Mouse (Mus musculus) testis, adult 2 months (tissue): ENCODE measurements around the gene Me3. TPM values are rescaled to one million over a fixed set of nuclear protein-coding genes. Genes with fewer than 3 reads are reported as not detected.

Experiments used
- H3K27ac ChIP-seq: fragments of 200-500 bp; 2 replicates; pipeline ENCODE4 v1.5.1; 2012; ENCODE audit warnings: low read depth, low read length; ENCODE audit not compliant: control insufficient read depth, insufficient read depth
- H3K27me3 ChIP-seq: fragments of 200-500 bp; 2 replicates; pipeline ENCODE4 v1.6.1; 2012; ENCODE audit warnings: mild to moderate bottlenecking, low read length, moderate library complexity; ENCODE audit not compliant: control insufficient read depth, insufficient read depth
- H3K36me3 ChIP-seq: fragments of 200-500 bp; 2 replicates; pipeline ENCODE4 v1.6.1; 2012; ENCODE audit warnings: mild to moderate bottlenecking, low read length; ENCODE audit not compliant: control insufficient read depth, insufficient read depth
- H3K4me1 ChIP-seq: fragments of 200-500 bp; 2 replicates; pipeline ENCODE4 v1.6.1; 2012; ENCODE audit warnings: low read length; ENCODE audit not compliant: control insufficient read depth, insufficient read depth
- H3K4me3 ChIP-seq: fragments of 200-500 bp; 2 replicates; pipeline ENCODE4 v1.5.1; 2012; ENCODE audit warnings: low read depth, mild to moderate bottlenecking, low read length, moderate library complexity, mixed read lengths; ENCODE audit not compliant: control insufficient read depth
- CTCF ChIP-seq: fragments of 200-500 bp; IDR thresholded peaks from 2 replicates; pipeline ENCODE4 v1.5.1; 2012; ENCODE audit warnings: low read depth, mild to moderate bottlenecking, inconsistent platforms, low read length, moderate library complexity; ENCODE audit not compliant: control insufficient read depth, insufficient read depth, insufficient replicate concordance
- POLR2A ChIP-seq: fragments of 200-500 bp; IDR thresholded peaks from 2 replicates; pipeline ENCODE4 v1.6.1; 2012; ENCODE audit warnings: low read depth, mild to moderate bottlenecking, inconsistent platforms, low read length, moderate library complexity; ENCODE audit not compliant: control insufficient read depth
- polyA plus RNA-seq: library from polyadenylated mRNA; depleted of rRNA; stranded (reverse); fragments of >200 nt; gene quantifications from 2 replicates; pipeline ENCODE4 v1.2.3, GENCODE M21; 2012

Gene Me3
- polyA plus RNA-seq, 1 experiment, result 17.0 TPM

- Histone ChIP-seq H3K4me1 (no peaks in the 10 kb centered on the region), H3K27ac (peak overlapping the region; percentile 39; the same call in 1 of the 2 replicates), H3K36me3 (no peaks in the 10 kb centered on the region), H3K27me3 (no peaks in the 10 kb centered on the region), H3K4me3 (no peak overlapping the region)
- TF ChIP-seq POLR2A (no peak), CTCF (no peak)
These were observed 8.3 kb downstream of the Me3 start for GRCm38 (mm10) chr7:89640533-89640932.

DNA sequence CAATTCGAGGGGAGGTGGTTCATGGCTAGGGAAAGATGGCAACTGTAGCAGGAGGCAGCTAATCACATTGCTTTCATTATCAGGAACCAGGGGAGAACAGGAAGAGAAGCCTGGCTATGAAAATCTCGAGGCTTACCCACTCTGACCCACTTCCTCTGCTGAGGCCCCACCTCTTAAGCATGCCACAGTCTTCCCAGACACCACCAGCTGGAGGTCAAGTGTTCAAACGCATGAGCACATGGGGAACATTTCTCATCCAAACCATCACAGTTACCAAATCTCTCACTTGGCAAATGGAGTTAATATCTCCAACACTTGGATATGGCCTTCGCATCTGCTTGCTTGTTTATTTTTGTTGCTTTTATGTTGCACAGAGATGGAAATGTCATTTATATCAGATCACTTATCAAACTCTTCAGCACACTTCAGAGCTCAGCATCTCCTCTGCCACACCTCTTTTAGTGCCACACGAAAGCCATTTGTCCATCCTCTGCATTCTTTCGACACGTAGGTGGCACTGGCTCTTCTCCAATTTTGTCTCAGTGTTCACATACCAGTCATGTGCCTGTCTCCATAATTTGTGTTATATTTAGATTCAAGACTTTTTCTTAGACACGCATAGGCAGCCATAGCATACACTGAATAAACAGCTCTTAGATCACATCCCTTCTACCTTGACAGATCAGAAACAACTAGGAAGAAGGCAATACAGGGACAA lies 8.9 kb downstream of the Me3 start:
- Histone ChIP-seq H3K27ac (no peak overlapping the region), H3K4me3 (no peak overlapping the region), H3K4me1 (no peaks in the 10 kb centered on the region), H3K36me3 (no peaks in the 10 kb centered on the region), H3K27me3 (no peaks in the 10 kb centered on the region)
- TF ChIP-seq POLR2A (no peak), CTCF (no peak)

DNA sequence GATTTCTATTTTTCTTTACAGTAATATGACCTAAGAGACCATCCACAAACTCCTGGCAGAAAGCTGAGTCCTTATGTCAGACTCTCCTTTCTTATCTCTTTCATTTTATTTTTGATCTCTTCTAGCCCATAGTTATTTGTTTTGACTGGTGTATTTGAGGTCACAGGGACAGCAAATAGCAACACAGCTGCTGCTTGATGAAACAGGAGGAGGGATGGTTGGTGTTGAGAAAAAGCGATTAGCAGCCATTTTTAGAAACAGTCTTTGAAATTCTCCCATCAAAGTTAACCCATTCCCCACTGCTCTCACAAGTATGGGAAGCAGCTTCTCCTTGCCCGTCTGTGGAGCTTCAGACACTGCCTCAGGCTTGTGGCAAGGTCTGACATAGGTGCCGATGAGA lies 12.8 kb downstream of the Me3 start:
- Histone ChIP-seq H3K4me1 (no peaks in the 10 kb centered on the region), H3K27ac (no peak overlapping the region), H3K36me3 (no peaks in the 10 kb centered on the region), H3K27me3 (no peaks in the 10 kb centered on the region), H3K4me3 (no peak overlapping the region)
- TF ChIP-seq CTCF, result no peak
- TF ChIP-seq POLR2A, result no peak

DNA sequence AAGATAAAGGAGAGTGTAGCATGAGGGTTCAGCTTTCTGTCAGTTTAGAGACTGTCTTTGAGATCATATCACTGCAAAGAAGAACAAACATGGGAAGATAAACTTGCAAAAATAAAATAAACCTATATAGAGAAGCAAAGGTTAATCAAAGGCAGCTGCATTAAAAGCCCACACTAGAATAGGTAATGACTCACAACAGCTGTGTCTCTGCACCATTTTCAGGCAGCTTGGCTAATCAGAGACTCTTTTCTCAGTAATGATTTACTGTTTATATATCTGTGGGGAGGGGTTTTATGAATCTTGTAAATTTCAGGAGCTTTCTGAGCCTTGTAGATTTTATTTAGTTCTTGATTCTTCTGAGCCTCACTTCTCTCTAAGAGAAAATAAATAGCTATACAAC lies 15.7 kb downstream of the Me3 start:
- H3K27me3 ChIP-seq, result no peaks in the 10 kb centered on the region
- no peaks in the 10 kb centered on the region for H3K4me1 ChIP-seq
- H3K27ac ChIP-seq, result no peak overlapping the region
- no peak for TF ChIP-seq POLR2A
- TF ChIP-seq CTCF, result no peak
- no peak overlapping the region for H3K4me3 ChIP-seq
- H3K36me3 ChIP-seq, result no peaks in the 10 kb centered on the region

DNA sequence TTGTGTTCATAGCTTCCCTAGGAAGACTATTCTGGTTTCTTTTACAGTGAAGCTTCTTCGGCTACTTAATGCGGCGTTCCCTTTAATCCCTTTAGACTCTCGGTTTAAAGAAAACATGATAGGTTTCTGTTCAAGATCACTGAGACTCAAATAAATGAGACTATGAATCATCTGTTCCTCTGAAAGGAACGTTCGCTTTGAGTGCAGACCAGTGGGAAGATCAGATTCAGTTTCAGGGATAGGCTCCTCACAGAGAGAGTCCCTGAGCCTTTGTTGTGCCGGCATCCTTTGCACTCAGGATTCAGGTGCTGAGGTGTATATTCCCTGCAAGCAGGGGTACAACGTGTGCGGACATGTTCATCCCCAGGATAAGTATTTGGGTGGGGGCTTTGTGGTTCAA lies 25.0 kb downstream of the Me3 start:
- Histone ChIP-seq H3K36me3 (no peaks in the 10 kb centered on the region), H3K27ac (no peak overlapping the region), H3K4me1 (no peaks in the 10 kb centered on the region), H3K4me3 (no peak overlapping the region), H3K27me3 (no peaks in the 10 kb centered on the region)
- TF ChIP-seq POLR2A (no peak), CTCF (no peak)

GRCm38 (mm10) chr7:89657692-89658212 lies 25.6 kb downstream of the Me3 start:
- no peaks in the 10 kb centered on the region for H3K4me1 ChIP-seq
- TF ChIP-seq CTCF, result no peak
- TF ChIP-seq POLR2A, result no peak
- no peak overlapping the region for H3K4me3 ChIP-seq
- H3K36me3 ChIP-seq, result no peaks in the 10 kb centered on the region
- H3K27ac ChIP-seq, result no peak overlapping the region
- no peaks in the 10 kb centered on the region for H3K27me3 ChIP-seq

GRCm38 (mm10) chr7:89664197-89664596 lies 32.0 kb downstream of the Me3 start:
- H3K27me3 ChIP-seq, result no peaks in the 10 kb centered on the region
- no peak overlapping the region for H3K4me3 ChIP-seq
- no peaks in the 10 kb centered on the region for H3K4me1 ChIP-seq
- no peak overlapping the region for H3K27ac ChIP-seq
- H3K36me3 ChIP-seq, result no peaks in the 10 kb centered on the region
- TF ChIP-seq POLR2A (no peak), CTCF (no peak)
